Mouse (Mus musculus): ENCODE measurements around the gene Osbpl8.

DNA sequence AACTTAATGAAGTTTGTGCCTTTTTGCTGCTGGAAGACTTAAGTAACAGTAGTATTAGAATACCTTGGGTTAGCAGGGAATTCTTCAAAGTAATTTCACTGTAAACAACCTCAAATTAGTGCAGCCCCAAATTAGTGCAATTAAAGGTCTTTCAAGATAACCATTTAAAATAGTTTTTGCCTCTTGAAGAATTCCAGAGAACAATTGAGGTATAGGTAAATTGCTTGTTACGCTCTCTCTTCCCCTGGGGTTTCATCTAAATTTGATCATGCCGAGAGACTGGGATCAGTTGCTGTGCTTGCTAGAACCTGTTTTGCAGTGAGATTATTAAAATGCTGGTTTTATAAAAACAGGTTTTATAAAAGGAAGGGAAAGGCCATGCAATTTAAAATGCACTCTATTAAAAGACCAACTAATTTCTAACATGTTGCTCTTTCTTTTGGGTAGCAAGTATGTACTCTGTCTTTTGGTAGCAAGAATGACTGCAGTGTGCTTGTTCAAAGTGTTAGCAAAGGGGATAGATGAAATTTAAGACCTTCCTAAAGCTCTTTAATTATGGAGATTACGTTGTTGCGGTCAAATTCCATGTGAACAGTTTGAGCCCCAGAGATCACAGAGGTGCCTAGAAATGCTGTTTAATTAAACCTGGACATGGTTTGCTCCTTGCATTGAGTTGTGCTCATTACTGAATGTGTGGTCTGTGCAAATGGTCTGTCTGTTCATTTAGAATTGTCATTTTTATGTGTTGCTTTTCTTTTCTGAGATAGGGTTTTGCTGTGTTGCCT lies 1.7 kb downstream of the Osbpl8 start:
- TF ChIP-seq CTCF (conservative IDR thresholded peaks at IDR 0.05; ENCODE audit: insufficient read depth, insufficient read length, low read depth, low read length): no peak
- TF ChIP-seq POLR2A (IDR thresholded peaks at IDR 0.05; ENCODE audit: low read depth, low read length): no peak
